Mouse (Mus musculus) splenic B cell, adult 2 months (primary cell): ENCODE data around the gene Csmd2.

Experiments used
- DNase-seq: peaks from one replicate; pipeline ENCODE4 v3.0.0-alpha.2; 2011; ENCODE audit warnings: low read depth, low spot score
- H3K27me3 ChIP-seq: 2 replicates; pipeline ENCODE4 v1.6.1; 2012; ENCODE audit warnings: mild to moderate bottlenecking, low read length, moderate library complexity, mixed read lengths; ENCODE audit not compliant: control insufficient read depth, poor library complexity, insufficient read depth, severe bottlenecking
- H3K36me3 ChIP-seq: 2 replicates; pipeline ENCODE4 v1.6.1; 2012; ENCODE audit warnings: mild to moderate bottlenecking, low read length, moderate library complexity, mixed read lengths; ENCODE audit not compliant: control insufficient read depth, poor library complexity, insufficient read depth, severe bottlenecking

Gene Csmd2

GRCm38 (mm10) chr4:128340457-128340856, 352.8 kb downstream of the Csmd2 start:
- no peak for DNase-seq
- H3K27me3 ChIP-seq = no peaks in the 10 kb centered on the region
- no peaks in the 10 kb centered on the region for H3K36me3 ChIP-seq

GRCm38 (mm10) chr4:128341315-128341714, 353.7 kb downstream of the Csmd2 start:
- H3K27me3 ChIP-seq = no peaks in the 10 kb centered on the region
- no peaks in the 10 kb centered on the region for H3K36me3 ChIP-seq
- no peak for DNase-seq

- Histone ChIP-seq H3K27me3 (no peaks in the 10 kb centered on the region), H3K36me3 (no peaks in the 10 kb centered on the region)
- no peak for DNase-seq
Measured at GRCm38 (mm10) chr4:128342208-128342607, 354.6 kb downstream of the Csmd2 start.

DNA sequence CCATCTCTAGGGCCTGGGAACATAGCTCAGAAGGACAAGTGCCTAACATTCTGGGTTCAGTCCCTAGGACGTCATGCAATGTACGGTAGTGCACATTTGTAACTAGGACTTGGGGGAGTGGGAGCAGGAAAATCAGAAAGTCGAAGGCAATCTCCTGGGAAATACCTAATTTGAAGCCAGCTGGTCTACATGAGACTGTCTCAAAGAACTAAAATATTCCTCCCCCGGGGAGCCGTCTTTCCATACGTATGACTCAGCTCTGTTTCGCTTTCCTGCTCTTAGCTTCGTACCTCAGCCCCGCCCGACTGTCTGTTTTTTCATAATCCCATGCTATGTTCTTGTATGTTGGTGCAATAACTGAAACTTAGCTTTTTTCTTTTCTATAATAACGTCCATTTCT, 371.1 kb downstream of the Csmd2 start:
- Histone ChIP-seq H3K27me3 (no peaks in the 10 kb centered on the region), H3K36me3 (no peaks in the 10 kb centered on the region)
- DNase-seq = no peak

DNA sequence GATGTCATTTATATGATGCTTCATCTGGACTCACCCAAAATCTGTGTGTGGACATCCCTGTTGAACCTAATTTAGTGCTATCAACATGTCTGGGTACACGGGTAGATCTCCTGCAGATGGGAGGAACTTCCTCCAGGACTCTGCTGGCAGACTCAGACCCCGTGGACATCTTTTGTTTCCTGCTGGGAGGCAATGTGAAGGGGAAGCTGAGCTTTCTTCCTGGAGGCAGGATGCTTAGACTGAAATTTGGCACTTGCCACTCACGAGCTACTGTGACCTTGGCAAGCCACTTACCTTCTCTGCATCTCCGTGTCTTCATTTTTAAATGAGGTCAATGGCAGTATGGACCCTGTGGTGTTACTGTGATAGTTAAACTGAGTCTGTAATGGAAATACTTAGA, 378.2 kb downstream of the Csmd2 start:
- Histone ChIP-seq H3K36me3 (no peaks in the 10 kb centered on the region), H3K27me3 (no peaks in the 10 kb centered on the region)
- DNase-seq = no peak

- no peaks in the 10 kb centered on the region for H3K27me3 ChIP-seq
- no peak for DNase-seq
Measured at GRCm38 (mm10) chr4:128368088-128368487, 380.4 kb downstream of the Csmd2 start.

DNA sequence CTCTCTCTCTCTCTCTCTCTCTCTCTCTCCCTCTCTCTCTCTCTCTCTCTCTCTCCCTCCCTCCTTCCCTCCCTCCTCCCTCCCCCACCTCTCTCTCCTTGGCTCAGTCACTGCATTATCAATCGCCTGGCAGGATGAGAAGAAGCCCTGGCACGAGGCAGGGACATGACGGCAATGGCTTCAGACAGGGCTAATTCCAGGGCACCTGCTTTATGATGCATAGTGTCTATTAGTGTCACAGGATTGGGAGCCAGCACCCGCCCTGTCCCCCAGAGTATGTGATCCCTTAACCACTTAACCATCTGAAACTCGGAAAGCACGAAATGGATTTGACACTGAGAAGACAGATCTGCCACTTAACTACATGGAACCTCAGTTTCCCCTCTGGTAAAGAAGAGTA, 384.1 kb downstream of the Csmd2 start:
- no peak for DNase-seq
- Histone ChIP-seq H3K36me3 (no peaks in the 10 kb centered on the region), H3K27me3 (no peaks in the 10 kb centered on the region)

More at GRCm38 (mm10) chr4:128368088-128368487, 380.4 kb downstream of the Csmd2 start:
- H3K36me3 ChIP-seq = no peaks in the 10 kb centered on the region

DNA sequence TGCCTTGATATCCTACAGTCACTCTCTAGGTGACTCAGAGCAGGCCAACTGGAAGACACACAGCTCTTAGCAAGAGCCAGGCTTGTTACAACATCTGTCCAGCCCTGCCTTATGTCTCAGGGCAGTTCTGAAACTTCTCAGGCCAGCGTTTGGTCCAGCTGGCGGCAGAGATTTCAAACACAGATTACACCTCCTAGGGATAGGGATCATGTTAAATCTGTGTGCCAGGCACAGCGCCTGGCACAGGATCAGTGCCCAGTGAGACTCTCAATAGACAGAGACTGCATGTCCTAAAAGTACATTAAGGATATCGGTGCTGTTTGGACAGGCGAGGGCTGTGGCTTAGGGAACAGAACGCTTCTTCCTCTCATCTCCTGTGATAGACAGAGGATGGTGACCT, 385.5 kb downstream of the Csmd2 start:
- no peaks in the 10 kb centered on the region for H3K27me3 ChIP-seq
- H3K36me3 ChIP-seq = no peaks in the 10 kb centered on the region
- no peak for DNase-seq

DNA sequence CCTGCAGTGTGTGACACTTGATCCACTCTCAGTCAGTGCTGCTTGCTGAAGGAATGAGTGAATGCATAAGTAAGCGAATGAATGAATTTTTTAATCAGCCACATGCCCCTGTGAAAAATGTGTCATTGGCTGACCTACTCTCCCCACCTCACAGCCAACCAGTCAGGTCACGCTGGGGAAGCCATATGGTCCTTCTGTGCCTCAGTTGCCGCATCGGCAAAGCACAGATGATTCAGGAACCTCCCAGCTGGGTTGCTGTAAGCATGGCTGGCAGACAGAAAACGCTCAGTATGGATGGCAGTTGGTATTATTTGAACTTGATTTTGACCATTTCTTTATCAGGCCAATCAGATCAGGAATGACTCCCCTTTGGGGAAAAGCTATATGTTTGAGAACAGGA, 386.4 kb downstream of the Csmd2 start:
- Histone ChIP-seq H3K36me3 (no peaks in the 10 kb centered on the region), H3K27me3 (no peaks in the 10 kb centered on the region)
- DNase-seq = no peak

- no peaks in the 10 kb centered on the region for H3K27me3 ChIP-seq
- no peak for DNase-seq
- no peaks in the 10 kb centered on the region for H3K36me3 ChIP-seq
Measured at GRCm38 (mm10) chr4:128378946-128379345, 391.3 kb downstream of the Csmd2 start.

DNA sequence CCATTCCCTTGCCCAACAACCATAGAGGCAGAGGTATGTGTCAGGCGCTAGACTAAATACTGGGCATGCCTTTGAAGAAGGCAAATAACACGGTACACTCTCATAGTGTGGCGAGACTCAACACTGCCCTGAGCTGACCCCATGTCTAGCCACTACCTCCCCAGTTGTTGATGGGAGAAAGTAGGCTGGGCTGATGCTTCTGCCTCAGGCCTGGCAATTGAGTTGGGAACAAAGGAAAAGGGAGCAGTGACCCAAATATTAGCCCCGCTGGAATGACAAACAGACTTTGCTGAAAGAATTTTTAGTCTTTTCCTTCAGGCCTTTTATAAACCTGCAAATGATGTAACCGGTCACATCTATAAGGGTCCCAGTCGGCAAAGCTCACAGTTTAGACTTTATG, 393.7 kb downstream of the Csmd2 start:
- Histone ChIP-seq H3K27me3 (no peaks in the 10 kb centered on the region), H3K36me3 (no peaks in the 10 kb centered on the region)
- DNase-seq = no peak

DNA sequence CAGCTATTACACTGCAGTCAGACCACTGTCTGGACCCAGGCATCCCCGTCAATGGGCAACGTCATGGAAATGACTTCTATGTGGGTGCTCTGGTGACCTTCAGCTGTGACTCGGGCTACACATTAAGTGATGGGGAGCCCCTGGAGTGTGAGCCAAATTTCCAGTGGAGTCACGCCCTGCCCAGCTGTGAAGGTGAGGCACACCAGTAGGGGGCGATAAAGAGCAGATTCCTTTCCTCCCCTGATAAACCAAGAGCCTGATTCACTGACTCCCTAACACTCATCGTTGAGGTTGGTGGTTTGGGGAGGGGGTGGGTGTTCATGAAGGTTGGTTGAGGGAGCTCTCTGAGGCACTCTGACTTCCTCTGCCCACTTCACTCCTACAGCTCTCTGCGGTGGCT, 396.1 kb downstream of the Csmd2 start:
- DNase-seq = no peak
- no peaks in the 10 kb centered on the region for H3K27me3 ChIP-seq
- H3K36me3 ChIP-seq = no peaks in the 10 kb centered on the region

DNA sequence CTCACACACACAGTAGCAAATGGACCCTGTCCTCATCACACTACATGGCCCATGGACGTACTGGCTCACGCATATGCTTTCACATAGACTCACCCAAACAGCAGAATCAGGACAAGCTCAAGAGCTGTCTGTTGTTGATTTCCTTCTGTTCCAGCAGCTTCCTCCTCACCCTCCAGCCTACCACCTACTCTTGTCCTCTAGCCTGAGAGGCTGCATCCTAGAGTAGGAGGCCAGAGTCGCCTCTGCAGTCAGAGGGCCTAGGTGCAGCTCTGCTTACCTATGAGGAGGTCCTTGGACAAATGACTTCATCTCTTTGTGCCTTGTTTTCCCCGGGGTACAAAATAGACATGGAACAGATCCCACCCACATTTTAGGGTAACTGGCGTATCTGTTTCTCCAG, 403.8 kb downstream of the Csmd2 start:
- Histone ChIP-seq H3K27me3 (no peaks in the 10 kb centered on the region), H3K36me3 (no peaks in the 10 kb centered on the region)
- DNase-seq = no peak

GRCm38 (mm10) chr4:128392279-128392678, 404.6 kb downstream of the Csmd2 start:
- H3K27me3 ChIP-seq = no peaks in the 10 kb centered on the region
- H3K36me3 ChIP-seq = no peaks in the 10 kb centered on the region
- no peak for DNase-seq

GRCm38 (mm10) chr4:128393864-128394263, 406.2 kb downstream of the Csmd2 start:
- DNase-seq = no peak
- H3K36me3 ChIP-seq = no peaks in the 10 kb centered on the region
- no peaks in the 10 kb centered on the region for H3K27me3 ChIP-seq

DNA sequence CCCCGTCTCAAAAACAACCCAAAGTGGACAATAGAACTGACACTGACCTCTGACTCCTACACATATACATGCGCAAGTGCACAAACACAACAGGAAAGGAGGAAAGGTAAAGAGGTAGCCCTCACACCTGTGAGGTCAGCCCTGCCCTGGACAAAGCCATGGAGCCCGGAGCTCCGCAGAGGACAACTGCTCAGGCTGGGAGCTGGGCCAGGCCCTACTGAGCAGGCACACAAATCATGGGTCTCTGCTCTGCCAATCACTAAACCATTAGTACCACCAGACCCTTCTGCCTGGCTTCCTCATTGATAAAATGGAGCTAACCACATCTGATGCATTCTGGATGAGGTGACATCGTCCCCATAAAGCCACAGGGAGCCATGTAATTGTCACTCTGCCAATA, 409.0 kb downstream of the Csmd2 start:
- no peak for DNase-seq
- Histone ChIP-seq H3K36me3 (no peaks in the 10 kb centered on the region), H3K27me3 (no peaks in the 10 kb centered on the region)
